Mouse (Mus musculus): Measurements from ENCODE around the gene Olfr531.

Olfr531 gene

DNA sequence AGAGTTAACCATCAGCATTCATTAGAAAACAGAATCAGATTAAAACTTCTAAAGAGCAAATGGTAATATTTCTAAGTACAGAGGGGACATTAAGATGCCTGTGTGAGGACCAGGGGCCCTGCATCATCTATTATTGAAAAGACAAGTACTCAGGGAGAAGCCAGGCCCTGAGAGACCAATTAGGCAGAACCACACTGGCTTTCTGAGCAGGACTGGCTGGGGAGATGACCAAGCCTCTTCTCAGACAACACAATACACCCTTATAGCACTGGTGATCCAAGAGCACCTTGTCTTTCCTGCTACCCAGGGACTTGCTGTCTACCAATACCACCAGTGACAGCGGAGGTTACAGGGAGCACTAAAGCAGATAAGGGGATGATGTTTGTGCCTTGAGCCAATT lies at the start of gene Olfr531:
Gene Olfr531 (minus strand): TSS at position 101 of the 400 bp plus-strand sequence.
- DNase-seq = no peak

DNA sequence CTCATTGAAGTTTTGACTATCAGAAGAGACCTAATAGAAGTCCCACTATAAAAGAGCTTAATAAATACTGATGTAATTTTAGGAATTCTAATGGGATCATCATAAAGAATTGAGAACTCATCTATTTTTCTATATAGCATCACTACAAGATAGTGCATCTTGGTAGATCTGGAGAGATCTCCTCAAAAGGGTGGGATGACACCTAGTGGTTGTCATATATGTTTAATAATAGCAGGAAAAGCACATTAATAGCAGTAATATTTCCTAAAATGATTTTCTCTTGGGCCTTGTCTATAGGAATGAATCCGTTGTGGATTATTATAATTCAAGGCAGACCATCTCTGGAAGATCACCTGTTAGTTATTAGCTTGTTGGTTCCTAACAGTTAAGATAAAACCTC lies 40.4 kb upstream of the Olfr531 start:
- no peak for DNase-seq

DNA sequence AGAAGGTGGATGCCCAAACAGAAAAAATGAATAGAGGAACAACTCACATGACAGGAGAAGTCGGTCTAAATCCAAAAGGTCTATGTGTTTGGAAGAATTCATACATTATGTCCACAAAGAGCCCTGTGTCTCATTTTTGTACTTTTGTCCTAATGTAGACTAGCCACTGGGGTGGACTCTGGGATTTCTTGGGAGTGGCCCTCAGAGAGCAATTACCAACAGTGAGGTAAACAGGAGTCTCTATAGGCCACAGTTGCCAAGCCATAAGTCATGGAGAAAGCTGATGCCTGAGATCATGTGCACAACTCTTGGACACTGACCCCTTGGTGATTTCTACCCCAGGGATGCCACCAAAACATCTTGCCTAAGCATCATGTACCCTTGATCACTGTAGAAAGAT lies 18.8 kb upstream of the Olfr531 start, which contains the start of gene Olfr532:
Gene Olfr532 (minus strand): TSS at position 101 of the 400 bp plus-strand sequence.
- no peak for DNase-seq

DNA sequence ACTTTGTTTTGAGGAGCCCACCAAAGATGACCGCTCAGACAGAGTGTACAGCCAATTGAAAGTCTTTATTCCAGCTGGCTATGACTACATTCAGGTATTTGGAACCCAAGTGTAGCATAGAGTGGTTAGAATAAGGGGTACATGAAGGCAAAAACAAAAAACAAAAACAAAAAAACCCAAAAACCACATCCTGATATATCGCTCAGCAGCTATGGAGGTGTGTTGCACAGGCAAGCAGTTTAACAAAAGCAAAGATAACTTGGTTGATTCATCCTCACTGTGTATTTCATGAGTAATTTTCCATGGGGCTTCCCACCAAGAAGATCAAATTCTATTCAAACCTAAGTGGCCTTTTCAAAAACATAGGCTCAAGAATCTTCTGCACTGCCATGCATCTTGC lies 25.8 kb downstream of the Olfr531 start:
- DNase-seq = no peak

DNA sequence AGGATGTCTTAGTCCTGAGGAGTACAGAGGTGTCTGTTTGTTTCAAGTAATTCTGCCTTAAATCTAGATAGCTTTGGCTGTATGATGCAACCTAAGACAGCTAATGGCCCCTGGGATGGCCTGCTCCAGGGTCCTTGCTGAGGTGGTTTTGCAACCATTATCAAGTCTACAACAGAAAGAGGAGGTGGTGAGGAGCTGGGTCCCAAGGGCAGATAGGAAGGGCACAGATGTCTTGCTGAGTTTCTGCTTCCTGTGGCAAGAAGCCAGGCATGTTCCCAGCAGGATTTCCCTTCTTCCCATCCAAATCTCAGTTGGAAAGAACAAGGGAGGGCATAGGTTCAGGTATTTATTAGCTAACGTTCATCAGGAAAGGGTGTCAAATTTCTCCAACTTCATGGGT lies 26.5 kb downstream of the Olfr531 start, which contains the start of gene Olfr530:
Gene Olfr530 (minus strand): TSS at position 101 of the 400 bp plus-strand sequence.
- DNase-seq = no peak

DNA sequence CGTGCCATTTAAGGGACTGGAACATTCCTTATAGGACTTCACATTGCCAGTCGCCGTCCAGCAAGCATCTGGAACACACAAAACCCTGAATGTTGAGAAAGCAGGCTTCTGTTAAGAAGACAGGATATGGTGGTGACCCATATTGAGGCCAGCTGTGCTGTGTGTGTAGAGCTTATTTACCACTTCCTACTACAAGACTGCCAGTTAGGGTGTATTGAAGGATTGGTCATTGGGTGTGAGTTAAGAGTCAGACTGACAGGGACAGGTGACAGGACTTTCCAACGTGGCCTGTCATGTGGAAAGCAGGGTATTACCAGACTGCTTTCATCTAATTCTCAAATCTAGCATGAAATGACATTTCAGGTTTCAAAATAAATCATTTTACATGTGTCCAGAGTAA lies 28.4 kb downstream of the Olfr531 start:
- DNase-seq = no peak

DNA sequence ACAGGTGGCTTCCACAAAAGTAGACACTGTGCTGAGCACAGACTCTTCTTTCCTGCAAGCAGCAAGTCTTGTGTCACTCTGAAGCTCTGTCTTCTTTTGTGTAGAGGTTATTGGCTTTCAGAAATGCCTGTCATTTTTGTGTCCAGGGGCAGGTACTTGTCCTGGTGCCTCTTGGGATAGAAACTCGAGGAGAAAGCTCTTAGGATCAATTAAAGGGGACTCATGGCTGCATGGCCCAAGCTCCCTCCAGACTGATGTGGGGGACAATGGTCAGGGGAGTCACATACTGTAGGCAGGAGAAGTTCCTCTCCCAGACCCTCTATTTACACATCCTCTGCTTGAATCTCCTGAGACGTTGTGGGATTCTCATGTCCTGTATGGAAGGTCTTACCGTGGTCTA lies 41.1 kb downstream of the Olfr531 start, which contains the start of gene Olfr60:
Gene Olfr60 (minus strand): TSS at position 101 of the 400 bp plus-strand sequence.
- no peak for DNase-seq
